Mouse (Mus musculus) limb, embryonic 13.5 days (tissue): Measurements from ENCODE around the gene Gpatch1. TPM values are rescaled to one million over a fixed set of nuclear protein-coding genes. Genes with fewer than 3 reads are reported as not detected.
"Not testable (repeated sequence)": the region's sequence is repeated elsewhere in the genome, so short reads cannot be mapped to it uniquely, and the experiment has no call there.

Experiments used
- ATAC-seq: fragments of 200-750 bp; cut with Nextera tagmentation; 2 replicates; pipeline ENCODE4 v1.8.0; 2017; ENCODE audit warnings: low read depth, moderate number of reproducible peaks, moderate TSS enrichment; ENCODE audit not compliant: low FRiP score
- H3K27ac ChIP-seq: fragments of 300-500 bp; sonication (generic); 2 replicates; pipeline ENCODE4 v1.5.1; 2015; ENCODE audit warnings: inconsistent platforms, mild to moderate bottlenecking, moderate library complexity
- H3K27me3 ChIP-seq: fragments of 300-500 bp; sonication (generic); 2 replicates; pipeline ENCODE4 v1.6.1; 2015; ENCODE audit warnings: mild to moderate bottlenecking, inconsistent platforms
- H3K36me3 ChIP-seq: fragments of 300-500 bp; sonication (generic); 2 replicates; pipeline ENCODE4 v1.6.1; 2015; ENCODE audit warnings: inconsistent platforms, mild to moderate bottlenecking, moderate library complexity
- H3K4me1 ChIP-seq: fragments of 300-500 bp; sonication (generic); 2 replicates; pipeline ENCODE4 v1.6.1; 2015; ENCODE audit warnings: inconsistent platforms
- H3K4me2 ChIP-seq: fragments of 300-500 bp; sonication (generic); replicated peaks from 2 replicates; pipeline ENCODE4 v1.6.1; 2015; ENCODE audit warnings: inconsistent platforms, mild to moderate bottlenecking, moderate library complexity
- H3K4me3 ChIP-seq: fragments of 300-500 bp; sonication (generic); 2 replicates; pipeline ENCODE4 v1.5.1; 2015; ENCODE audit warnings: moderate library complexity, mild to moderate bottlenecking, inconsistent platforms
- H3K9ac ChIP-seq: fragments of 300-500 bp; sonication (generic); 2 replicates; pipeline ENCODE4 v1.6.1; 2015; ENCODE audit warnings: mild to moderate bottlenecking, inconsistent platforms
- H3K9me3 ChIP-seq: fragments of 300-500 bp; sonication (generic); 2 replicates; pipeline ENCODE4 v1.6.1; 2016; ENCODE audit warnings: inconsistent platforms
- WGBS: fragments of 180-500 bp; shearing (Covaris S2); methylation state at CpG from one replicate; pipeline ENCODE4 v1.1.7; 2015; 5-methylcytosine and 5-hydroxymethylcytosine counted together
- polyA plus RNA-seq: library from polyadenylated mRNA; unstranded; fragments of >200 nt; fragmentation: Nextera tagmentation; extraction: Ambion mirVana; gene quantifications from 2 replicates; pipeline ENCODE4 v1.2.1, GENCODE M21; 2015

The Gpatch1 gene
- polyA plus RNA-seq, 1 experiment from 2014 or later, result 20.0 TPM

GRCm38 (mm10) chr7:35319221-35319620 lies 981 bp upstream of the Gpatch1 start:
- not testable (repeated sequence) for H3K27ac ChIP-seq, H3K9ac ChIP-seq, H3K27me3 ChIP-seq, H3K4me2 ChIP-seq, H3K9me3 ChIP-seq, H3K36me3 ChIP-seq, ATAC-seq, H3K4me3 ChIP-seq
- peaks cover 15% of the 10 kb centered on the region for H3K4me1 ChIP-seq
- WGBS, result 59% methylated on average over 3 of the region's 3 CpGs

- no peak overlapping the region for H3K4me3 ChIP-seq
- H3K36me3 ChIP-seq, result peaks cover 18% of the 10 kb centered on the region
- H3K4me1 ChIP-seq, result peaks cover 9% of the 10 kb centered on the region
- H3K9me3 ChIP-seq, result no peaks in the 10 kb centered on the region
- no peak overlapping the region for H3K9ac ChIP-seq
- H3K27me3 ChIP-seq, result no peaks in the 10 kb centered on the region
- H3K27ac ChIP-seq, result no peak overlapping the region
- H3K4me2 ChIP-seq, result no peak overlapping the region
- ATAC-seq, result no peak
Observed at GRCm38 (mm10) chr7:35314156-35314555, 4.1 kb downstream of the Gpatch1 start.

GRCm38 (mm10) chr7:35311214-35311613 lies 7.0 kb downstream of the Gpatch1 start:
- 90% methylated on average over 3 of the region's 3 CpGs for WGBS
- H3K36me3 ChIP-seq, result peaks cover 46% of the 10 kb centered on the region
- no peaks in the 10 kb centered on the region for H3K9me3 ChIP-seq
- H3K4me2 ChIP-seq, result no peak overlapping the region
- no peak overlapping the region for H3K4me3 ChIP-seq
- no peak overlapping the region for H3K27ac ChIP-seq
- ATAC-seq, result no peak
- no peaks in the 10 kb centered on the region for H3K27me3 ChIP-seq
- H3K4me1 ChIP-seq, result no peaks in the 10 kb centered on the region
- H3K9ac ChIP-seq, result no peak overlapping the region

- no peak for ATAC-seq
- H3K36me3 ChIP-seq, result peaks cover 70% of the 10 kb centered on the region
- H3K4me1 ChIP-seq, result no peaks in the 10 kb centered on the region
- no peak overlapping the region for H3K27ac ChIP-seq
- H3K4me3 ChIP-seq, result no peak overlapping the region
- H3K9me3 ChIP-seq, result no peaks in the 10 kb centered on the region
- no peaks in the 10 kb centered on the region for H3K27me3 ChIP-seq
- H3K4me2 ChIP-seq, result no peak overlapping the region
- no peak overlapping the region for H3K9ac ChIP-seq
Observed at GRCm38 (mm10) chr7:35300792-35301191, 17.4 kb downstream of the Gpatch1 start.

GRCm38 (mm10) chr7:35299656-35300055 lies 18.6 kb downstream of the Gpatch1 start:
- Histone ChIP-seq H3K9ac (no peak overlapping the region), H3K27ac (no peak overlapping the region), H3K4me3 (no peak overlapping the region), H3K4me2 (no peak overlapping the region), H3K27me3 (no peaks in the 10 kb centered on the region), H3K36me3 (peaks cover 70% of the 10 kb centered on the region), H3K4me1 (no peaks in the 10 kb centered on the region), H3K9me3 (no peaks in the 10 kb centered on the region)
- WGBS, result 79% methylated on average over 8 of the region's 8 CpGs
- ATAC-seq, result no peak

GRCm38 (mm10) chr7:35297886-35298285 lies 20.4 kb downstream of the Gpatch1 start:
- no peak for ATAC-seq
- peaks cover 75% of the 10 kb centered on the region for H3K36me3 ChIP-seq
- WGBS, result 87% methylated on average over 5 of the region's 5 CpGs
- no peak overlapping the region for H3K4me2 ChIP-seq
- no peak overlapping the region for H3K4me3 ChIP-seq
- no peak overlapping the region for H3K27ac ChIP-seq
- H3K9me3 ChIP-seq, result no peaks in the 10 kb centered on the region
- no peaks in the 10 kb centered on the region for H3K4me1 ChIP-seq
- no peak overlapping the region for H3K9ac ChIP-seq
- no peaks in the 10 kb centered on the region for H3K27me3 ChIP-seq

- H3K4me3 ChIP-seq, result no peak overlapping the region
- H3K27me3 ChIP-seq, result no peaks in the 10 kb centered on the region
- no peak overlapping the region for H3K27ac ChIP-seq
- H3K36me3 ChIP-seq, result peaks cover 76% of the 10 kb centered on the region
- WGBS, result 94% methylated on average over 2 of the region's 2 CpGs
- no peaks in the 10 kb centered on the region for H3K9me3 ChIP-seq
- no peak for ATAC-seq
- no peak overlapping the region for H3K9ac ChIP-seq
- H3K4me1 ChIP-seq, result no peaks in the 10 kb centered on the region
- no peak overlapping the region for H3K4me2 ChIP-seq
Observed at GRCm38 (mm10) chr7:35295631-35296030, 22.6 kb downstream of the Gpatch1 start.

GRCm38 (mm10) chr7:35293464-35293863 lies 24.8 kb downstream of the Gpatch1 start:
- H3K36me3 ChIP-seq, result peaks cover 88% of the 10 kb centered on the region
- no peaks in the 10 kb centered on the region for H3K4me1 ChIP-seq
- no peak overlapping the region for H3K4me2 ChIP-seq
- no peaks in the 10 kb centered on the region for H3K27me3 ChIP-seq
- WGBS, result 92% methylated on average over 13 of the region's 13 CpGs
- no peak for ATAC-seq
- H3K9ac ChIP-seq, result no peak overlapping the region
- no peak overlapping the region for H3K27ac ChIP-seq
- no peak overlapping the region for H3K4me3 ChIP-seq
- H3K9me3 ChIP-seq, result no peaks in the 10 kb centered on the region

- ATAC-seq, result no peak
- peaks cover 83% of the 10 kb centered on the region for H3K36me3 ChIP-seq
- no peak overlapping the region for H3K4me3 ChIP-seq
- H3K9ac ChIP-seq, result no peak overlapping the region
- H3K27me3 ChIP-seq, result no peaks in the 10 kb centered on the region
- WGBS, result 86% methylated on average over 3 of the region's 3 CpGs
- H3K4me1 ChIP-seq, result no peaks in the 10 kb centered on the region
- peaks cover 40% of the 10 kb centered on the region for H3K9me3 ChIP-seq
- no peak overlapping the region for H3K27ac ChIP-seq
- H3K4me2 ChIP-seq, result no peak overlapping the region
Observed at GRCm38 (mm10) chr7:35278933-35279332, 39.3 kb downstream of the Gpatch1 start.

- WGBS, result 87% methylated on average over 4 of the region's 4 CpGs
- H3K36me3 ChIP-seq, result peaks cover 68% of the 10 kb centered on the region
Observed at GRCm38 (mm10) chr7:35277433-35277832, 40.8 kb downstream of the Gpatch1 start.

GRCm38 (mm10) chr7:35269443-35270024 lies 48.7 kb downstream of the Gpatch1 start:
- Histone ChIP-seq H3K4me1 (peaks cover 3% of the 10 kb centered on the region), H3K27me3 (no peaks in the 10 kb centered on the region), H3K36me3 (peaks cover 3% of the 10 kb centered on the region; the same call in 1 of the 2 replicates), H3K4me3 (peak overlapping the region; percentile 36), H3K9me3 (peaks cover 7% of the 10 kb centered on the region), H3K9ac (peak overlapping the region; percentile 46), H3K27ac (no peak overlapping the region), H3K4me2 (peak overlapping the region; percentile 65)
- 6% methylated on average over 21 of the region's 21 CpGs for WGBS
- peak; percentile 78 for ATAC-seq

More at GRCm38 (mm10) chr7:35277433-35277832, 40.8 kb downstream of the Gpatch1 start:
- Histone ChIP-seq H3K27me3 (no peaks in the 10 kb centered on the region), H3K4me3 (no peak overlapping the region), H3K9ac (no peak overlapping the region), H3K9me3 (peaks cover 41% of the 10 kb centered on the region), H3K4me1 (no peaks in the 10 kb centered on the region), H3K4me2 (no peak overlapping the region), H3K27ac (no peak overlapping the region)
- ATAC-seq, result no peak

- Histone ChIP-seq H3K9ac (no peak overlapping the region), H3K9me3 (no peaks in the 10 kb centered on the region), H3K4me1 (peaks cover 3% of the 10 kb centered on the region), H3K4me2 (no peak overlapping the region), H3K36me3 (no peaks in the 10 kb centered on the region), H3K27me3 (no peaks in the 10 kb centered on the region), H3K4me3 (no peak overlapping the region), H3K27ac (no peak overlapping the region)
- 64% methylated on average over 5 of the region's 5 CpGs for whole genome bisulfite sequencing
- ATAC-seq, result no peak
Observed at GRCm38 (mm10) chr7:35267841-35268240, 50.4 kb downstream of the Gpatch1 start.

- no peaks in the 10 kb centered on the region for H3K27me3 ChIP-seq
Observed at GRCm38 (mm10) chr7:35266666-35267065, 51.6 kb downstream of the Gpatch1 start.

More at GRCm38 (mm10) chr7:35266666-35267065, 51.6 kb downstream of the Gpatch1 start:
- ATAC-seq, result no peak
- H3K9me3 ChIP-seq, result no peaks in the 10 kb centered on the region
- H3K4me3 ChIP-seq, result no peak overlapping the region
- no peak overlapping the region for H3K27ac ChIP-seq
- no peaks in the 10 kb centered on the region for H3K36me3 ChIP-seq
- no peak overlapping the region for H3K4me2 ChIP-seq
- no peak overlapping the region for H3K9ac ChIP-seq
- 67% methylated on average over 4 of the region's 4 CpGs for WGBS
- peaks cover 3% of the 10 kb centered on the region for H3K4me1 ChIP-seq
